Mouse (Mus musculus): ENCODE results near the gene Tfip11.

DNA sequence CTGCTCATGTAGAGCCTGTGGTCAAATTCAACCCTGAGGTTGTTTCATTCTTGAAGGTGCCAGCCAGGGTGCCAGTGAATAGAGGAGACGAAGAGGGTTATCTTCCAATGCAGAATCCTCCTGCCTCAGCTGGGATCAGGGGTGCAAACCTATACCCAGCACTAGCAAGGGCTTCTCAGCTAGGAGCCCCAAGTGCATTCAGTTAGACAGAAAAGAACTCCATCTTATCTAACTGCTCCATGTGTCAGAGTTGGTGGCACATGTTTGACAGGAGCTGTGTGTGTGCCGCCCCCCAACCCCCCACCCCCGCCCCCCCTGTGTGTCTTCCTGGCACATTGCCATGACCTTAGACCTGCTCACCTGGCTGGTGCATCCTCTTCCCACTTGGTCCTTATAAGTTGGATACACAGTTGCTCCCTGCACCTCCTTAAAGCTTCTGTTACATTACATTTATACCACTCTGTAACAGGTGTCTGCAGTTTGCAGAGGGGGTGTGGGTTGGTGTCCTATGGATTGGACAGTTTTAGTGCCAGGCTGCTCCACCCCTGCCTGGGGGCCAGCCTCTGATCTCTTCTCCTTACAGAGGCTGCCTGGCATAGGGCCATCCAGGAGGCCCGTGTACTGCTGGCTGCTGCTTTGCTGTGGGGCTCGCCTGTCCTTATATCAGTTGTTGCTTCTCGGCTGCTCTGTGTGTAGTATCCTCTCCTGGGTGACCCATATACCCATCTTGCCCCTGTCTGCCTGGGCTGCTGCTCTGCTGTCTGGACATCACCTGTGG lies 29.6 kb upstream of the Tfip11 start:
- TF ChIP-seq POLR2A (IDR thresholded peaks at IDR 0.05; ENCODE audit: control insufficient read depth, extremely low read depth, insufficient read depth, low read length, poor library complexity) = no peak
- TF ChIP-seq CTCF (IDR thresholded peaks at IDR 0.05; ENCODE audit: borderline replicate concordance, control insufficient read depth, extremely low read depth, insufficient read depth, low read length, poor library complexity) = no peak

All from thymus, adult 2 months (tissue).